28 mouse cellular contexts compared by ENCODE assay signal in genomic region chr9:123359981-123360380, GRCm38 (mm10). TPM values are rescaled to one million over a fixed set of nuclear protein-coding genes. Genes with fewer than 3 reads are reported as not detected.
DNase-seq lines count a peak whose midpoint lies in the region; ATAC-seq lines count a peak whose summit lies in the region.
"Had no signal": no experiment of that assay in that cellular context is flagged by ENCODE, and none has a peak within 500 bp of the region (broad histone marks: within the 10 kb centered on the region; RNA-seq: fewer than 3 reads in every experiment).

No protein-coding gene starts in this region.

- no peaks in the 10 kb centered on the region for H3K4me1 ChIP-seq in heart, embryonic 10.5 days
- no peaks in the 10 kb centered on the region for H3K4me1 ChIP-seq in heart, embryonic 15.5 days (replicated peaks)
- H3K4me1 ChIP-seq in hindbrain, embryonic 10.5 days (replicated peaks) = no peaks in the 10 kb centered on the region
- H3K4me1 ChIP-seq: embryonic facial prominence, embryonic 13.5 days; embryonic facial prominence, embryonic 15.5 days; forebrain, embryonic 10.5 days; forebrain, embryonic 12.5 days had no signal

- WGBS in heart, embryonic 10.5 days = 33% methylated on average over 3 of the region's 3 CpGs
- 37% methylated on average over 3 of the region's 3 CpGs for WGBS in heart, embryonic 15.5 days
- 54% methylated on average over 3 of the region's 3 CpGs for WGBS in hindbrain, embryonic 10.5 days

- no peaks in the 10 kb centered on the region for H3K36me3 ChIP-seq in heart, embryonic 10.5 days
- H3K36me3 ChIP-seq in heart, embryonic 15.5 days = no peaks in the 10 kb centered on the region
- no peaks in the 10 kb centered on the region for H3K36me3 ChIP-seq in hindbrain, embryonic 10.5 days
- H3K36me3 ChIP-seq: embryonic facial prominence, embryonic 13.5 days; embryonic facial prominence, embryonic 15.5 days; forebrain, embryonic 10.5 days; forebrain, embryonic 12.5 days; G1E had no signal

- no peak for DNase-seq in heart, embryonic 10.5 days (ENCODE audit: low spot score)
- no peak for DNase-seq in heart, postnatal 10 days
- no peak for DNase-seq in heart, adult 9 months (ENCODE audit: low spot score in 2 of 2)
- DNase-seq in 416B (ENCODE audit: low read depth) = peak; percentile 55
- no peak for DNase-seq in hindbrain, embryonic 10.5 days (ENCODE audit: low spot score)
- DNase-seq: adrenal gland, adult 8-10 months; adrenal gland, postnatal 14 days; adrenal gland, postnatal 36 days; B cell, adult 2 months; cerebellum, adult 11-12 months; cerebellum, adult 2 months; cerebellum, adult 9-10 months; cerebellum, postnatal 10 days; cerebellum, postnatal 25 days; embryo, embryonic 11 days had no signal

- H3K4me2 ChIP-seq in heart, embryonic 15.5 days = no peak overlapping the region
- H3K4me2 ChIP-seq: embryonic facial prominence, embryonic 13.5 days; embryonic facial prominence, embryonic 15.5 days; forebrain, embryonic 12.5 days had no signal

- 0 out of 2 replicates have a peak overlapping the region, but pooled peaks have one; percentile 16 for H3K27ac ChIP-seq in heart, embryonic 10.5 days
- H3K27ac ChIP-seq in heart, embryonic 15.5 days = 0 out of 2 replicates have a peak overlapping the region, but pooled peaks have one; percentile 2
- no peak overlapping the region for H3K27ac ChIP-seq in hindbrain, embryonic 10.5 days
- H3K27ac ChIP-seq: embryonic facial prominence, embryonic 13.5 days; embryonic facial prominence, embryonic 15.5 days; forebrain, embryonic 10.5 days; forebrain, embryonic 12.5 days had no signal

- ATAC-seq in heart, embryonic 15.5 days (replicated peaks; ENCODE audit: insufficient number of reproducible peaks, insufficient read depth, low FRiP score, low read depth) = no peak
- peak; percentile 29; the same call in 1 of the 2 replicates for ATAC-seq in common myeloid progenitor, adult 5-6 weeks (replicated peaks; ENCODE audit: low read depth, poor library complexity, severe bottlenecking)
- ATAC-seq: activated CD4-positive, CD25-positive, alpha-beta regulatory T cell, adult 4 months; CD4-positive, CD25-positive, alpha-beta regulatory T cell, adult 4 months; forebrain, embryonic 14.5 days; forebrain, embryonic 16.5 days; Patski had no signal

- intact Hi-C loops in heart, postnatal 10 days (cut with DNase I) = no loop called here

- no peaks in the 10 kb centered on the region for H3K27me3 ChIP-seq in heart, embryonic 10.5 days (ENCODE audit: insufficient read depth, poor library complexity, severe bottlenecking)
- H3K27me3 ChIP-seq in heart, embryonic 15.5 days = no peaks in the 10 kb centered on the region
- H3K27me3 ChIP-seq in hindbrain, embryonic 10.5 days (ENCODE audit: insufficient read depth, poor library complexity, severe bottlenecking) = no peaks in the 10 kb centered on the region
- H3K27me3 ChIP-seq: embryonic facial prominence, embryonic 13.5 days; embryonic facial prominence, embryonic 15.5 days; forebrain, embryonic 12.5 days had no signal

- H3K4me3 ChIP-seq in heart, embryonic 10.5 days = no peak overlapping the region
- H3K4me3 ChIP-seq in heart, embryonic 15.5 days = no peak overlapping the region
- no peak overlapping the region for H3K4me3 ChIP-seq in hindbrain, embryonic 10.5 days
- H3K4me3 ChIP-seq: embryonic facial prominence, embryonic 13.5 days; embryonic facial prominence, embryonic 15.5 days; erythroblast, embryonic 14.5 days; forebrain, embryonic 10.5 days; forebrain, embryonic 12.5 days had no signal

- H3K9me3 ChIP-seq in heart, embryonic 10.5 days = no peaks in the 10 kb centered on the region
- H3K9me3 ChIP-seq in heart, embryonic 15.5 days (replicated peaks) = no peaks in the 10 kb centered on the region
- H3K9me3 ChIP-seq in hindbrain, embryonic 10.5 days = no peaks in the 10 kb centered on the region
- H3K9me3 ChIP-seq: embryonic facial prominence, embryonic 13.5 days; embryonic facial prominence, embryonic 15.5 days; forebrain, embryonic 10.5 days; forebrain, embryonic 12.5 days; G1E had no signal

- no peak overlapping the region for H3K9ac ChIP-seq in heart, embryonic 15.5 days
- H3K9ac ChIP-seq: embryonic facial prominence, embryonic 13.5 days; embryonic facial prominence, embryonic 15.5 days; forebrain, embryonic 12.5 days had no signal

RNA-seq across cellular contexts. Expression of gene Lars2, which starts 6.7 kb away (rescaled TPM):
- polyA plus RNA-seq in heart, embryonic 10.5 days (2016; fragmentation: Nextera tagmentation; extraction: Ambion mirVana) = 639 and 838 TPM in 2 replicates
- total RNA-seq in heart, postnatal 10 days (2021) = 10 to 100 TPM; 49.8 to 50.8 TPM
- polyA plus RNA-seq in heart, embryonic 15.5 days (2015; fragmentation: Nextera tagmentation; extraction: Ambion mirVana) = 783 and 885 TPM in 2 replicates
- total RNA-seq in common myeloid progenitor, adult 5-6 weeks (2017) = 141 and 175 TPM in 2 replicates
- 736 TPM in 2 replicates for polyA plus RNA-seq in hindbrain, embryonic 10.5 days (2016; fragmentation: Nextera tagmentation; extraction: Ambion mirVana)
